Mouse (Mus musculus) liver, embryonic 15.5 days (tissue): ENCODE results near the gene Hap1. TPM values are rescaled to one million over a fixed set of nuclear protein-coding genes. Genes with fewer than 3 reads are reported as not detected.

Experiments used
- ATAC-seq: fragments of 200-750 bp; cut with Nextera tagmentation; 2 replicates; pipeline ENCODE4 v1.8.0; 2017; ENCODE audit warnings: moderate number of reproducible peaks, mild to moderate bottlenecking, moderate library complexity; ENCODE audit not compliant: insufficient read depth
- H3K27ac ChIP-seq: fragments of 300-500 bp; sonication (generic); replicated peaks from 2 replicates; pipeline ENCODE4 v1.5.1; 2015; ENCODE audit warnings: mild to moderate bottlenecking, inconsistent platforms
- H3K27me3 ChIP-seq: fragments of 300-500 bp; sonication (generic); 2 replicates; pipeline ENCODE4 v1.6.1; 2015; ENCODE audit warnings: mild to moderate bottlenecking, inconsistent platforms
- H3K36me3 ChIP-seq: fragments of 300-500 bp; sonication (generic); replicated peaks from 2 replicates; pipeline ENCODE4 v1.6.1; 2015; ENCODE audit warnings: moderate library complexity, mild to moderate bottlenecking, inconsistent platforms
- H3K4me1 ChIP-seq: fragments of 300-500 bp; sonication (generic); replicated peaks from 2 replicates; pipeline ENCODE4 v1.6.1; 2015; ENCODE audit warnings: inconsistent platforms
- H3K4me2 ChIP-seq: fragments of 300-500 bp; sonication (generic); 2 replicates; pipeline ENCODE4 v1.6.1; 2015; ENCODE audit warnings: moderate library complexity, mild to moderate bottlenecking, inconsistent platforms
- H3K4me3 ChIP-seq: fragments of 300-500 bp; sonication (generic); replicated peaks from 2 replicates; pipeline ENCODE4 v1.5.1; 2015; ENCODE audit warnings: mild to moderate bottlenecking, inconsistent platforms
- H3K9ac ChIP-seq: fragments of 300-500 bp; sonication (generic); 2 replicates; pipeline ENCODE4 v1.6.1; 2015; ENCODE audit warnings: moderate library complexity, mild to moderate bottlenecking, inconsistent platforms
- H3K9me3 ChIP-seq: fragments of 300-500 bp; sonication (generic); replicated peaks from 2 replicates; pipeline ENCODE4 v1.6.1; 2016; ENCODE audit warnings: inconsistent platforms
- WGBS: fragments of 180-500 bp; shearing (Covaris S2); methylation state at CpG from one replicate; pipeline ENCODE4 v1.1.7; 2015; ENCODE audit warnings: mixed read lengths; ENCODE audit not compliant: insufficient replicate concordance; 5-methylcytosine and 5-hydroxymethylcytosine counted together
- polyA plus RNA-seq: library from polyadenylated mRNA; unstranded; fragments of >200 nt; fragmentation: Nextera tagmentation; extraction: Ambion mirVana; gene quantifications from 2 replicates; pipeline ENCODE4 v1.2.1, GENCODE M21; 2015

Gene Hap1
- polyA plus RNA-seq, 1 experiment from 2014 or later = 0.45 TPM

- H3K27ac ChIP-seq = no peak overlapping the region
- no peak overlapping the region for H3K4me3 ChIP-seq
- H3K9ac ChIP-seq = no peak overlapping the region
- H3K36me3 ChIP-seq = peaks cover 4% of the 10 kb centered on the region; the same call in 1 of the 2 replicates
- H3K27me3 ChIP-seq = no peaks in the 10 kb centered on the region
- H3K4me2 ChIP-seq = no peak overlapping the region
- WGBS = 37% methylated on average over 14 of the region's 14 CpGs
- H3K9me3 ChIP-seq = no peaks in the 10 kb centered on the region
- H3K4me1 ChIP-seq = peaks cover 49% of the 10 kb centered on the region
- no peak for ATAC-seq
These were observed 31.9 kb upstream of the Hap1 start for GRCm38 (mm10) chr11:100387589-100388375.

DNA sequence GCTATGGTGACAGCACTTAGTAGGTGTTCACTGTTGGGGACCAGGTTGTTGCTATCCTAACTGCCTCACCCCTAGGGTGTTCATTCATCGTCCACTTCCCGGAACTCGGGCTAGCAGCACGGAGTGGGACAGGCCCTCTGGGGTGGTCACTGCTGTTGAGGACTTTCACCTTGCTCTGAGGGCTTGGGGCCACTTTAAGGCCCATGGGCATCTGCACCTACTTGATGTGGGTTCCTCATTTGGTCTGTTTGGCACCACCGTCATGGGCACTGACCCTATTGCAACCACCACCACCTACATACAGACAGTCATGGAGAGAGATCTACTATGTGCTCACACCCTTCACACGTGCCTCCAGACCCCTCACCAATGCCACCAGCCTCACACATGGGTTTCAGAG is 31.2 kb upstream of the Hap1 start:
- H3K36me3 ChIP-seq = peaks cover 7% of the 10 kb centered on the region; the same call in 1 of the 2 replicates
- peaks cover 43% of the 10 kb centered on the region for H3K4me1 ChIP-seq
- no peak overlapping the region for H3K4me3 ChIP-seq
- no peak overlapping the region for H3K27ac ChIP-seq
- H3K27me3 ChIP-seq = no peaks in the 10 kb centered on the region
- H3K4me2 ChIP-seq = no peak overlapping the region
- no peak for ATAC-seq
- 67% methylated on average over 6 of the region's 6 CpGs for WGBS
- H3K9ac ChIP-seq = no peak overlapping the region
- H3K9me3 ChIP-seq = no peaks in the 10 kb centered on the region

- Histone ChIP-seq H3K4me1 (peaks cover 38% of the 10 kb centered on the region), H3K36me3 (peaks cover 10% of the 10 kb centered on the region; the same call in 1 of the 2 replicates), H3K4me3 (no peak overlapping the region), H3K27ac (no peak overlapping the region), H3K9ac (no peak overlapping the region), H3K9me3 (no peaks in the 10 kb centered on the region), H3K4me2 (no peak overlapping the region), H3K27me3 (no peaks in the 10 kb centered on the region)
- no peak for ATAC-seq
- WGBS = 42% methylated on average over 5 of the region's 5 CpGs
These were observed 30.7 kb upstream of the Hap1 start for GRCm38 (mm10) chr11:100386586-100386985.

- no peaks in the 10 kb centered on the region for H3K27me3 ChIP-seq
- ATAC-seq = no peak
- no peak overlapping the region for H3K4me3 ChIP-seq
- H3K36me3 ChIP-seq = peaks cover 18% of the 10 kb centered on the region
- H3K27ac ChIP-seq = no peak overlapping the region
- 68% methylated on average over 3 of the region's 3 CpGs for WGBS
- no peak overlapping the region for H3K4me2 ChIP-seq
- no peak overlapping the region for H3K9ac ChIP-seq
- H3K9me3 ChIP-seq = no peaks in the 10 kb centered on the region
- peaks cover 23% of the 10 kb centered on the region for H3K4me1 ChIP-seq
These were observed 29.1 kb upstream of the Hap1 start for GRCm38 (mm10) chr11:100385016-100385415.

DNA sequence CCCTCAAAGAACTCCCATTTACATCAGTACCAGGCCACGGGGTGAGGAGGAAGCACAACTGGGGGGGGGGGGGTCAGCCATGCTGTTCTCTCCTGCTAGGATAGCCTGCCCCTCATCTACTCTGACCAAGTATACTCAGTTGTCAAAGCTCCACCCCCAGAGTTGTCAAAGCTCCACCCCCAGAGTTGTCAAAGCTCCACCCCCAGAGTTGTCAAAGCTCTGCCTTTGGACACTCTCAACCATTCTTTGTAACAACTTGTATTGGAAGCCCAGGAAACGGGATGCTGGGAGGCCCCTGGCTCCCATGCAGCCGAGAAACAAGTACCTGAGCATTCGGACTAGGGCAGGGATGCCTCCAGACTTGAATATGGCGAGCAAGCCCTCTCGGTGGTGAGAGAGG is 26.8 kb upstream of the Hap1 start:
- Histone ChIP-seq H3K9me3 (no peaks in the 10 kb centered on the region), H3K4me1 (peaks cover 1% of the 10 kb centered on the region; the same call in 1 of the 2 replicates), H3K4me2 (no peak overlapping the region), H3K4me3 (no peak overlapping the region), H3K27me3 (no peaks in the 10 kb centered on the region), H3K36me3 (peaks cover 22% of the 10 kb centered on the region), H3K9ac (no peak overlapping the region), H3K27ac (no peak overlapping the region)
- no peak for ATAC-seq
- 58% methylated on average over 6 of the region's 6 CpGs for WGBS

- no peaks in the 10 kb centered on the region for H3K9me3 ChIP-seq
- no peak overlapping the region for H3K4me3 ChIP-seq
- H3K36me3 ChIP-seq = peaks cover 43% of the 10 kb centered on the region
- H3K27me3 ChIP-seq = no peaks in the 10 kb centered on the region
- no peak overlapping the region for H3K9ac ChIP-seq
- H3K27ac ChIP-seq = no peak overlapping the region
- no peaks in the 10 kb centered on the region for H3K4me1 ChIP-seq
- no peak for ATAC-seq
- no peak overlapping the region for H3K4me2 ChIP-seq
- WGBS = 68% methylated on average over 4 of the region's 4 CpGs
These were observed 23.4 kb upstream of the Hap1 start for GRCm38 (mm10) chr11:100379311-100379710.

DNA sequence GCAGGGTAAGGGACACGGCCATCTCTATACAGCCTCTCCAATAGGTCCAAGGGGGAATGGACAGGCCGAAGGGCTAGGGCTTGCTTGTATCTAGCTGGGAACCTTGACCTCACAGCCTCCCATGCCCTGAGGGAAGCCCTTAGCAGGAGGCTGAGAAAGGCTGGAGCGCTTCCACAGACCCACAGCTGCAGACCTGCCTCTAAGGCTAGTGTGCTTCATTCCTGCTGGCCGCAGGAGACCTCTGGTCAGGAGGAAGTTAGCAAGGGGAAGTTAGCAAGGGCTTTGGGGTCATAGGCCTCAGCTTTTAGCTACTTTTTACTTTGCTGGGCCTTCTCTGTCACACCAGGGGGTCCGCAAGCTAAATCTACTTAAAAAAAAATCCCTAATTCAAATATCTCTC is 22.5 kb upstream of the Hap1 start:
- no peaks in the 10 kb centered on the region for H3K27me3 ChIP-seq
- no peak overlapping the region for H3K9ac ChIP-seq

GRCm38 (mm10) chr11:100377989-100378388 is 22.1 kb upstream of the Hap1 start:
- H3K36me3 ChIP-seq = peaks cover 41% of the 10 kb centered on the region
- H3K9me3 ChIP-seq = no peaks in the 10 kb centered on the region
- ATAC-seq = no peak
- no peaks in the 10 kb centered on the region for H3K4me1 ChIP-seq
- H3K9ac ChIP-seq = no peak overlapping the region
- WGBS = 72% methylated on average over 14 of the region's 14 CpGs
- H3K4me2 ChIP-seq = no peak overlapping the region
- no peak overlapping the region for H3K27ac ChIP-seq
- H3K4me3 ChIP-seq = no peak overlapping the region
- no peaks in the 10 kb centered on the region for H3K27me3 ChIP-seq

More for the DNA sequence above, 22.5 kb upstream of the Hap1 start:
- Histone ChIP-seq H3K4me2 (no peak overlapping the region), H3K4me3 (no peak overlapping the region), H3K9me3 (no peaks in the 10 kb centered on the region), H3K27ac (no peak overlapping the region), H3K36me3 (peaks cover 43% of the 10 kb centered on the region), H3K4me1 (no peaks in the 10 kb centered on the region)
- WGBS = 62% methylated on average over 5 of the region's 5 CpGs
- no peak for ATAC-seq

DNA sequence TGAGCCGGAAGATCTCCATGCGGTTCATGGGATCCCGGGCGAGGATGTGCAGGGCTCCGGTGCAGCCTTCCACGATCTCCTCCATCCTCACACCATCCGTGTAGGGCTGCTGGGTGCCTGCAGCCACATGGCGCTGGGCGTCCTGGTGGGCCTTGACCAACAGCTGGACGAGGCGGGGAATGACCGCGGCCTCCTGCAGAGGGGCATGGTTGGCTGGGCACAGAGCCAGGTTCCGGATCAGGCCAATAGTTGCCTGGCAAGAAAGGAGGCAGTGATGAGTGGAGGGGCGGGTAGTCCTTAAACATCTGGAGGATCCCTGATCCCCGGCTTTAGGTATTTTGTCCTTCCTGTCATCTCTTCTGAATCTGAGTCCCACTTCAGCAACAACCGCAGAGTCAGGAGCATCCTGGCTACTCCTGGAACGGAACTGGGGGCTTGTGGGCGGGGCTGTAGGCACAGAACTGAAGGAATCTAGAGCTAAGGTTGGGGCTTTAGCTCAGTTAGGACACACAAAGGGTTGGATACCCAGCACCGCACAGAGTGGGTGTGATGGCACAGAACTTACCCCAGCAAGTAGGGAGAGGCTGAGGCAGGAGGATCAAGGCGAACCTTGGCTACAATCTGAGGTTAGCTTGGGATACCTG is 20.9 kb upstream of the Hap1 start:
- no peak overlapping the region for H3K9ac ChIP-seq
- no peak overlapping the region for H3K27ac ChIP-seq
- WGBS = 80% methylated on average over 21 of the region's 21 CpGs
- no peak overlapping the region for H3K4me2 ChIP-seq
- no peaks in the 10 kb centered on the region for H3K27me3 ChIP-seq
- no peak overlapping the region for H3K4me3 ChIP-seq
- H3K4me1 ChIP-seq = no peaks in the 10 kb centered on the region
- H3K36me3 ChIP-seq = peaks cover 36% of the 10 kb centered on the region
- H3K9me3 ChIP-seq = no peaks in the 10 kb centered on the region
- ATAC-seq = no peak

DNA sequence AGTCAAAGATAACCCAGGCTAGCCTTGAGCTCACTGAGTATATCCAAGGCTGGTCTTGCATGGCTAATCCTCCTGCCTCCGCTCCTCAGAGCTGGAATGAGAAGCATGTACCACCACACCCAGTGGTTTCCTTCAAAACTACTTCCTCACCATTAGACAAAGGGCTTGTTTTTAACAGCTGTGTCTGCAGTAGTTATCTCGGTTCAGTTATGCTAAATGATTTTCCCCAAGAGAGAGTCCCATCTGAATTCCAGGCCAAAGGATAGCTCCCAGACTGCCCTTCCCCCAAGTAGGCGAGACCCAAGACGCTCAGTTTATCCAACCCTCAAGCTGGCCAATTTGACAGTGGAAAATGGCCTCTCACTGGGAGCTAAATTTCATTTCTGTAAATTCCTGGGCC is 20.1 kb upstream of the Hap1 start:
- Histone ChIP-seq H3K9me3 (no peaks in the 10 kb centered on the region), H3K27me3 (no peaks in the 10 kb centered on the region), H3K4me1 (no peaks in the 10 kb centered on the region), H3K4me3 (no peak overlapping the region), H3K4me2 (no peak overlapping the region), H3K36me3 (peaks cover 39% of the 10 kb centered on the region), H3K27ac (no peak overlapping the region), H3K9ac (no peak overlapping the region)
- WGBS = 53% methylated on average over 4 of the region's 4 CpGs
- no peak for ATAC-seq

DNA sequence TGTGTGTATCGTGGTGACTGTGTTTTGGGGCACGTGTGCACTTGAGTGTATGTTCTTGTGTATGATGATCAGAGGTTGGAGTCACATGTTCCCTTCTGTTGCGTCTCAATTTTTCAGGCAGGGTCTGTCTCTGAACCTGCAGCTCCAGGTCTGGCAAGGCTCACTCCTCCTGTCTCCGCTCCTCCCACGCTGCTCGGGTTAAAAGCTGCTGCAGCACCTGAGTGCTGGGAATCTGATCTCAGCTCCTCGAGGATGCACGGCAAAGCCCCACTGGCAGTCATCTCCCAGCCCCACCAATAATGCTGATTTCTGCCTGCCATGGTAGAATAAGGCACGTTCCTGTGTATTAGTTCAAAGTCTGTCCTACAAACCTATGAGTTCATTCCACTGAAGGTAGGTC is 19.2 kb upstream of the Hap1 start:
- 72% methylated on average over 9 of the region's 9 CpGs for WGBS
- no peak overlapping the region for H3K4me2 ChIP-seq
- H3K4me1 ChIP-seq = no peaks in the 10 kb centered on the region
- no peak overlapping the region for H3K4me3 ChIP-seq
- no peak overlapping the region for H3K27ac ChIP-seq
- no peaks in the 10 kb centered on the region for H3K27me3 ChIP-seq
- no peaks in the 10 kb centered on the region for H3K9me3 ChIP-seq
- H3K9ac ChIP-seq = no peak overlapping the region
- H3K36me3 ChIP-seq = peaks cover 33% of the 10 kb centered on the region
- ATAC-seq = no peak
